Mouse (Mus musculus) neural tube, embryonic 14.5 days (tissue): ENCODE measurements around the gene Tmed9. TPM values are rescaled to one million over a fixed set of nuclear protein-coding genes. Genes with fewer than 3 reads are reported as not detected.
"Not testable (repeated sequence)": the region's sequence is repeated elsewhere in the genome, so short reads cannot be mapped to it uniquely, and the experiment has no call there.

Source experiments
- ATAC-seq: fragments of 200-750 bp; cut with Nextera tagmentation; 2 replicates; pipeline ENCODE4 v1.8.0; 2017; ENCODE audit warnings: low read depth, mild to moderate bottlenecking, moderate TSS enrichment, moderate library complexity
- H3K27ac ChIP-seq: fragments of 300-500 bp; sonication (generic); 2 replicates; pipeline ENCODE4 v1.5.1; 2014; ENCODE audit warnings: low read depth, mild to moderate bottlenecking, control low read depth, low read length, moderate library complexity, mixed read lengths
- H3K27me3 ChIP-seq: fragments of 300-500 bp; sonication (generic); 2 replicates; pipeline ENCODE4 v1.6.1; 2014; ENCODE audit warnings: low read length; ENCODE audit not compliant: control insufficient read depth, insufficient read depth
- H3K36me3 ChIP-seq: fragments of 300-500 bp; sonication (generic); 2 replicates; pipeline ENCODE4 v1.6.1; 2014; ENCODE audit warnings: low read length, mixed read lengths; ENCODE audit not compliant: control insufficient read depth, insufficient read depth
- H3K4me1 ChIP-seq: fragments of 300-500 bp; sonication (generic); 2 replicates; pipeline ENCODE4 v1.6.1; 2014; ENCODE audit warnings: low read length; ENCODE audit not compliant: control insufficient read depth, insufficient read depth
- H3K4me2 ChIP-seq: fragments of 300-500 bp; sonication (generic); 2 replicates; pipeline ENCODE4 v1.6.1; 2014; ENCODE audit warnings: mild to moderate bottlenecking, low read depth, low read length, control low read depth
- H3K4me3 ChIP-seq: fragments of 300-500 bp; sonication (generic); 2 replicates; pipeline ENCODE4 v1.5.1; 2014; ENCODE audit warnings: low read depth, low read length, control low read depth, mixed read lengths
- H3K9ac ChIP-seq: fragments of 300-500 bp; sonication (generic); replicated peaks from 2 replicates; pipeline ENCODE4 v1.6.1; 2014; ENCODE audit warnings: low read depth, mild to moderate bottlenecking, control low read depth, low read length, mixed read lengths
- H3K9me3 ChIP-seq: fragments of 300-500 bp; sonication (generic); 2 replicates; pipeline ENCODE4 v1.6.1; 2016; ENCODE audit warnings: low read length; ENCODE audit not compliant: control insufficient read depth
- WGBS: fragments of 180-500 bp; shearing (Covaris S2); extraction: QIAGEN DNeasy Blood & Tissue Kit; methylation state at CpG from one replicate; pipeline ENCODE4 v1.1.7; 2014; 5-methylcytosine and 5-hydroxymethylcytosine counted together
- polyA plus RNA-seq: library from polyadenylated mRNA; unstranded; fragments of >200 nt; fragmentation: Nextera tagmentation; extraction: Ambion mirVana; gene quantifications from 2 replicates; pipeline ENCODE4 v1.2.1, GENCODE M21; 2014

Gene Tmed9
- polyA plus RNA-seq, 1 experiment from 2014 or later: 57.0 TPM

DNA sequence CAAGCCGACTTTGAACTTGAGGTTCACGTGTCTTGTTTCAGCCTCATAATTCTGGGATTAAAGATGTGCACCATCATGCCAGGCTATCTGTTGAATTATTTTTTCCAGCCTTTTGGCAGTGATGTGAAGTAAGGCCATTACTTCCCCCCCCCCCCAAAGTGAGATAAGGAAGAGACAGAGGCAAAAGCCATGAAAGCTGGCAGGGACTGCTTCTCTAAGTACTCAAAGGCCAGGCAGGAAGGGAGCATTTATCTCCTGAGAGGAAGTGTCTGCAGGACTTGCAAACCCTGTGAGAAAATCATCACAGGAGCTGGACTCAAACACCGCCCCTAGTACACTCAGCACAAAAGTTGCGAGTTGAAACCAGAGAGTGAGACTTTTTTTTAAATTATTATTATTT, 45.8 kb downstream of the Tmed9 start:
- Histone ChIP-seq H3K4me1 (peaks cover 8% of the 10 kb centered on the region), H3K9ac (no peak overlapping the region), H3K27me3 (no peaks in the 10 kb centered on the region), H3K4me2 (no peak overlapping the region), H3K4me3 (no peak overlapping the region), H3K27ac (no peak overlapping the region), H3K9me3 (no peaks in the 10 kb centered on the region), H3K36me3 (no peaks in the 10 kb centered on the region; the same call in 1 of the 2 replicates)
- WGBS: 97% methylated on average over 4 of the region's 4 CpGs
- ATAC-seq: no peak

DNA sequence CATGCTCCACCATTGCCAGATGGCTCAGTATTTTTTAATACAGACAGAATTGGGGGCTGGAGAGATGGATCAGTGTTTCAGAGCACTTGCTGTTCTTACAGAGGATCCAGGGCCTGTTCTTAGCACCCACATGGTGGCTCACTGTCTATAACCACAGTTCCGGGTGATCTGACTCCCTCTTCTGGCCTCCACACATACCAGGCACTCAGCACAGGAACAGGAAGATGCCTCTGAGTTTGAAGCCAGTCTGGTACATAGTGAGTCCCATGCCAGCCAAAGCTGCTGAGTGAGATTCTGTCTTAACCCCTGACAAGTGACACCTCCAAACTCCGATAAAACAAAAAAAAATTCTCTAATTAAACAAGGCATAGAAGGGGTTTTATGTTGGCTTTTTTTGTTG, 46.7 kb downstream of the Tmed9 start:
- 84% methylated on average over 2 of the region's 2 CpGs for WGBS
- Histone ChIP-seq H3K4me1 (peaks cover 12% of the 10 kb centered on the region), H3K27me3 (no peaks in the 10 kb centered on the region), H3K9ac (no peak overlapping the region), H3K4me3 (no peak overlapping the region), H3K4me2 (no peak overlapping the region), H3K9me3 (no peaks in the 10 kb centered on the region), H3K36me3 (no peaks in the 10 kb centered on the region), H3K27ac (no peak overlapping the region)
- no peak for ATAC-seq

DNA sequence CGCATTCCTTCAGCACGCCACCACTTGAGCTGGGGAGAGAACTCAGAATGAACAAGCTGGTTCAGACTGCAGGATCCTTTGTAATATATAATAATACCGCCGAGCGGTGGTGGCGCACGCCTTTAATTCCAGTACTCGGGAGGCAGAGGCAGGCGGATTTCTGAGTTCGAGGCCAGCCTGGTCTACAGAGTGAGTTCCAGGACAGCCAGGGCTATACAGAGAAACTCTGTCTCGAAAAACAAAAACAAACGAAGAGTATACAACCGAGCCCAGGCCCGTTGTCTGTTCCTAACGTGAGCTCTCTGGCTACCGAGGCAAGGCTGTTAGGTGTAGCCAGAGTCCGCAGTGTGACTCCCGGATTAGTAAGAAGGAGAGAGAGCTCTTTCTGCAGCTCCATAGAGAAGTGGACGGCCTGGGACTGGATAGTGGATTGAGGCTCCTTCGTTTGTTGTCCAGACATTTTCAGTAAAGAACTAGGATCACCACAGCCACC, 48.7 kb downstream of the Tmed9 start:
- not testable (repeated sequence) for H3K27me3 ChIP-seq, H3K9me3 ChIP-seq, H3K36me3 ChIP-seq
- peak overlapping the region; percentile 62 for H3K4me3 ChIP-seq
- peak; percentile 0; the same call in 1 of the 2 replicates for ATAC-seq
- peak overlapping the region; percentile 62 for H3K9ac ChIP-seq
- WGBS: 23% methylated on average over 20 of the region's 20 CpGs
- peaks cover 12% of the 10 kb centered on the region for H3K4me1 ChIP-seq
- peak overlapping the region; percentile 93 for H3K27ac ChIP-seq
- H3K4me2 ChIP-seq: peak overlapping the region; percentile 90

DNA sequence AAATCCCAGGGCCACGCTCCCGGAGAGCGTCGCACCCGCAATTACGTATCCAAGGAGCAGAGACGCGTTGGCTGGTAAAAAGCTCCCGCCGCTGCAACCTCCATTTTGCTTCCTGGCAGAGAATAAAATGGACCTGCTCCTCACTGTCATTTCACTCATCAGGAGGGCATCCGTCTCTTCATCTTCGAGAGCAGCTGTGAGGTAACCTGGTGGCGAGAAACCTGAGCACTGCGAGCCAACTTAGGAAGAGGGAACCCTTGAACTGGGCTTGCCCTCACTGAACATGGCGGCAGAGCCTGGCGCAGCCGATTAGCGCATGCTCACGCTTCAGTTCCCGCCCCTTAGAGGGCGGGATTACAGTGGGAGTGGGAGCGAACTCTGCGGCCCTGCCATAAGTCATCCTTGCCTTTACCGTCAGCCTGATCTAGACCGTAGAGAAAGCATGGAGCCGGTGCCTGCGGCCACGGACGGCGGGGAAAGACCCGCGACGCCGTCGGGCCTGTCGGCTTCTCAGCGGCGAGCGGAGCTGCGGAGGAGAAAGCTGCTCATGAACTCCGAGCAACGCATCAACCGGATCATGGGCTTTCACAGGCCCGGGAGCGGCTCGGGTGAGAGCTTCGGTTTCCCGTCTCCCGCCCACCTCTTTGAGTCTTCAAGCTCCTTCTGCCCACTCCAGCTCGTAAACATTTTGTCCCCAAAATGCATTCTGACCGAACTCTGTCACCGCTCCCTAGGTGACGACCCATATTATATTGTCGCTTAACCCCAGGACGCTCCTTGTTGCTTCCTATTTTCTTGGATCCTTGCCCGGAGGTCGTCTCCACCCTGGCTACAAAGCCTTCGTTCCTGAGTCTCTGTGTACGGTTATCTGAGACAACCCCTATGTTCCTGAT, 49.4 kb downstream of the Tmed9 start, which contains the start of gene Caml:
Gene Caml (plus strand): TSS at position 357 of the 893 bp plus-strand sequence.
- Histone ChIP-seq H3K4me1 (peaks cover 12% of the 10 kb centered on the region), H3K4me3 (peak within 1 kb of the TSS; percentile 62), H3K27me3 (no peaks in the 10 kb centered on the region), H3K4me2 (peak within 1 kb of the TSS; percentile 90), H3K9me3 (no peaks in the 10 kb centered on the region), H3K9ac (peak within 1 kb of the TSS; percentile 62), H3K27ac (peak within 1 kb of the TSS; percentile 93), H3K36me3 (0 out of 2 replicates have a peak, but pooled peaks cover 1% of the 10 kb centered on the region)
- under 1% methylated on average over 57 of the region's 59 CpGs for WGBS
- ATAC-seq: peak; percentile 99

DNA sequence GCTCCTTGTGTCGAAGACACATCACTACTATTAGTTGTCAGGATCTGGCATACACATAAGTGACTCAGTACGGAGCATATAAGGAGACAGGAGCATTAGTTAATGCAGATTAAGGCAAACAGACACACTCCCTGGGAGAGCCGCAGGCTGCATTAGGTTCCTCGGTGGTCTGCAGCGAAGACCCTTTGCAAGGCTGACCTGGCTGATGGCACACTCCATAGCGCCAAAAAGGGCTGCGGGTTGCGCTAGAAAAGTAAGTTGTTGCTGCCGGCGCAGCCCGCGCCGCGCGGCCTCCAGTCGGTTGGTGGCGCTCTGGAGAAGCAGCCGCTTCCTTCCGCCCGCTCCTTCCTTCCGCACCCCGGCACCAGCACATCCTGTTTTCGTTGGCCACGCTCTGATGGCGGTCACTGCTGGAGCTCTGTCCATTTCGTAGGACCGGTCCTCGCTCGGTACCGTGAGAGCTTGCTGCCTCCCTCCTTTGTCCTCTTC, 61.2 kb downstream of the Tmed9 start, which contains the start of gene Ddx46:
Gene Ddx46 (plus strand): TSS at position 389 of the 489 bp plus-strand sequence.
- Histone ChIP-seq H3K9ac (peak within 1 kb of the TSS; percentile 85), H3K27me3 (no peaks in the 10 kb centered on the region), H3K4me1 (peaks cover 13% of the 10 kb centered on the region), H3K4me3 (peak within 1 kb of the TSS; percentile 99), H3K36me3 (peaks cover 42% of the 10 kb centered on the region), H3K27ac (peak within 1 kb of the TSS; percentile 48; the same call in 1 of the 2 replicates), H3K9me3 (no peaks in the 10 kb centered on the region), H3K4me2 (peak within 1 kb of the TSS; percentile 87)
- WGBS: 6% methylated on average over 30 of the region's 30 CpGs
- peak; percentile 89 for ATAC-seq

DNA sequence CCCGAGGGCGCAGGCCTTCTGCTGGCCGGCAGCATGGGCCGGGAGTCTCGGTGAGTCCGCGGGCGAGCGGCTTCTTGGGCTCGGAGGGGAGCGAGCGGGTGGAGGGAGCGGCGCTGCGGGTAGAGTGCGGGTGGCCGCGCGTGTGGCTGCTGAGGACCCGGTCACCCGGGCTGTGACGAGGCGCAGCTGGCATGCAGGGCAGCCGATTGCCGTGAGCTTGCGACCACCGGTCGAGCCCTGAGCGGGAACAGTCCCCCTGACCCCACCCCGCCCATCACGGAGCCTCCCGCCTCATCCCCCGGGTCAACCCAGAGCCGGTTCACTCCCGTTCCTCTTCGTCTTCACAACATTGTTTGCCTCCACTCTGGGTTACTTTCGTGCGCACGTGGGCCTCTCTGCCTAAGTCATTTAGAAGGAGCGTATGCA, 61.6 kb downstream of the Tmed9 start:
- H3K4me3 ChIP-seq: peak overlapping the region; percentile 99
- peaks cover 13% of the 10 kb centered on the region for H3K4me1 ChIP-seq
- H3K27ac ChIP-seq: peak overlapping the region; percentile 48; the same call in 1 of the 2 replicates
- WGBS: under 1% methylated on average over 39 of the region's 40 CpGs
- ATAC-seq: peak; percentile 57
- no peaks in the 10 kb centered on the region for H3K9me3 ChIP-seq
- peak overlapping the region; percentile 87 for H3K4me2 ChIP-seq
- H3K9ac ChIP-seq: peak overlapping the region; percentile 85
- peaks cover 44% of the 10 kb centered on the region for H3K36me3 ChIP-seq
- H3K27me3 ChIP-seq: no peaks in the 10 kb centered on the region

DNA sequence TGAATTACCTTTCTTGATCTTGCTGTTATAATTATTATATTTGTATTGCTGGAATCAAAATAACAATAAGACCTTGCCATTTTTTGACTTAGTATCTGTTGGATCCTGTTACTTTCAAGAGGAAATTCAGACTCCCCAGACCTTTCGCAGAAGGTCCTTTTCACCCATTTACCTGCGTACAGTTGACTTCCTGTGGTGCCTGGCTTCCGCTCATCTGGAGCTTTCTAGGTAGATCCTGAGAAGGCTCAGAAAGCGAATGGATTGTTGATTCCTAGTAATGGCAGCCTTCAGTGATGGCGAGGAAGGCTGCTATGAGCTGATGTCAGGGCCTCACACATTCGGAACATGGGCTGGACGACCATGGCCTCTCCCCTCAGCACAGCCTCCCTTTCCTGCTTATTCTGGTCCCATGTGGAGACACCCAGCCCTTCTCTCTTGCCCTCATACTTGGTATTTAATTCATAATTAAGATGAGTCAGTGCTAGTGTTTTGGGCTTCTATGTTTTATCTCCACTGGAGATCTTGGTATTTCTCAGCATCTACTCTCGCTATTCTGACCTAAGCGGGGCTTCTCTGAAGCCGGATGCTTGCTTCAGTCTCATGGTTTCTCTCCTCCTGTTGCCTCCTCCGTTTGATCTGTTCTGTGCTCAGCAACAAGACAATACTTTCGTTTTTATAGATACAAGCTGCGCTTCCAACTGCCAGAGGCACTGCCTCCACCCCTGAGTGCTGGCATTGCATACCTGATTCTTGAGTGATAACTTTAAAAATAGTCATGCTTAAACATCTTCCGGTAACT, 62.9 kb downstream of the Tmed9 start:
- Histone ChIP-seq H3K27ac (no peak overlapping the region), H3K4me3 (no peak overlapping the region), H3K9ac (no peak overlapping the region), H3K4me2 (peak overlapping the region; percentile 87; the same call in 1 of the 2 replicates), H3K4me1 (peaks cover 13% of the 10 kb centered on the region), H3K36me3 (peaks cover 37% of the 10 kb centered on the region), H3K9me3 (no peaks in the 10 kb centered on the region), H3K27me3 (no peaks in the 10 kb centered on the region)
- no peak for ATAC-seq
- 95% methylated on average over 14 of the region's 14 CpGs for WGBS

DNA sequence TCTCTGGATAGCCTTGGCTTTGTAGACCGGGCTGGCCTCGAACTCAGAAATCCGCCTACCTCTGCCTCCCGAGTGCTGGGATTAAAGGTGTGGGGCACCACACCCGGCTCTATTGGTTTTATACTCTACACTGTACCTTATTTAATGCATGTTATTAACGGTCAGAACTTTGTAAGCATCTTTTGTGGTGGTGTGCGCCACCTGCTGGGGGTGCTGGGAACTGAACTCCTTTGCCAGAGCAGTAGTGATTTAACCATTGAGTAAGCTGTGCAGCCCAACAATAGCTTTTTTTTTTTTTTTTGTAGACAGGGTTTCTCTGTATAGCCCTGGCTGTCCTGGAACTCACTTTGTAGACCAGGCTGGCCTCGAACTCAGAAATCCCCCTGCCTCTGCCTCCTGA, 66.9 kb downstream of the Tmed9 start:
- not testable (repeated sequence) for H3K27me3 ChIP-seq, H3K4me1 ChIP-seq, H3K9ac ChIP-seq, H3K4me2 ChIP-seq, H3K9me3 ChIP-seq, H3K27ac ChIP-seq, H3K4me3 ChIP-seq, ATAC-seq
- WGBS: 57% methylated on average over 8 of the region's 8 CpGs
- H3K36me3 ChIP-seq: peaks cover 27% of the 10 kb centered on the region
